Mouse (Mus musculus): ENCODE data around the gene Olfr418.
A peak's percentile ranks its signal among the peaks of the same experiment; 100 is the strongest.
"Not testable (repeated sequence)": the region's sequence is repeated elsewhere in the genome, so short reads cannot be mapped to it uniquely, and the experiment has no call there.

Olfr418 gene

GRCm38 (mm10) chr1:173265701-173266100 is at the start of gene Olfr418:
Olfr418 (plus strand) TSS chr1:173266001.
- no peak for DNase-seq

DNA sequence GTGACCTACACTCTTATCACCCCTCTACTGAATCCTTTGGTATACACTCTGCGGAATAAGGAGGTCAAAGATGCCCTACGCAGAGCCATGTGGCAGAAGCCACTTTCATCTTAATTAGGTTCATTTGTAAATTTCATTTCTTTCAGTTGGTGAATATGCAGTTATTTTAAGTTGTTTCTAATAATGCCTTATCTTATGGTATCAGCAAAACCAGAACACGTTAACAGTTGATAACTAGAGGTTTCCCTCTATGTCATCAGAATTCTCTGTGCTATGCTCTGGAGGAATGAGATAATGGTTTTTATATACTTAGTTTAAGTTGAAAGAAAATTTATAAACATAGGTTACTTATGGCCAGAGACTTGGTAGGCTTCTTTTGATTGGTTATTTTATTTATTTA is 49.3 kb upstream of the Olfr418 start:
- DNase-seq = no peak

GRCm38 (mm10) chr1:173227081-173227480 is 38.7 kb upstream of the Olfr418 start, which contains the start of gene Fcer1a:
Fcer1a (minus strand) TSS chr1:173227214.
- DNase-seq = no peak

GRCm38 (mm10) chr1:173237004-173237403 is 28.8 kb upstream of the Olfr418 start:
- not testable (repeated sequence) for DNase-seq

GRCm38 (mm10) chr1:173249888-173250287 is 15.9 kb upstream of the Olfr418 start:
- no peak for DNase-seq

GRCm38 (mm10) chr1:173277677-173278076 is 11.9 kb downstream of the Olfr418 start, which contains the start of gene Mptx2:
Mptx2 (minus strand) TSS chr1:173277777.
- DNase-seq = no peak

DNA sequence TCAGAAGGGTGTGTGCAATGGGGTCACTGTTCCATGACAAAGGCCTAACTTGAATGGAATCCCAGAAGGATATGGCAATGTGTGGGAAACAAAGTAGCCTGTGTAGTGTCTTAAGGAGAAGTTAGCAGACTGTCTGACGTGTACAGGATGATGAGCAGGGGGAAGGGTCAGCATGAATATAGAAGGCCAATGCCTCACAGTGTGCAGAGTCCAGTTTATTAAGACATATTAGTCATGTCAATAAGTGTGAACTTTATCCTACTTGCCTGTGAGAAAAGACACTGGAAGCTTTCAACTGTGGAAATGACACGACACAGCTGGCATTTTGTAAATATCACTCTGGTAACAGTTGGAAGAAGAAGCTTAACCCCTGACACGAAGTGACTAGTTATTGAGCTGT is 37.0 kb downstream of the Olfr418 start:
- not testable (repeated sequence) for DNase-seq

DNA sequence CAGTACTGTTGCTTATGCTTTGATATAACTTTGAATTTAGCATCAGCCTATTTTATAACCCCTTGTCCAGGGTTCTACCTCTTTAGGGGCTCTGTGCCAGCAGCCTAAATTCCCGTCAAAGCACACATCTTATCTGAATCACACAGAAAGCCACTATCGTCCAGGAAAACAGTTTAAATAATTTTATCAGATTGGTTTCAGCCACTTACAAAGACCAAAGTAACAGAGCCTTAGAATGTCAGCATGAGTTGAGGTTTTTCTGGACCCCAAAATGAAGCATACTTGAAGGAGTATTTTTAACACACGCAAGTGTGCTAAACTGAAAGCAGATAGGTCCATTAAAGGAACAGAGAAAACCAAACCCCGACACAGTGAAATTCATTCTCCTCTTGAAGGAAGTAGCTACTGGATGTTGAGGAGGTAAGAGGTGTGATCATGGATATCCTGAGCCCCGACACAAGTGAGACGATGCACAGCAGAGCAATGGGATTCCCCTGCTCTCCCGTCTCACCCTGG is 47.8 kb downstream of the Olfr418 start:
- DNase-seq = not testable (repeated sequence)

- no peak for DNase-seq
Measured at GRCm38 (mm10) chr1:173315725-173316124, 49.9 kb downstream of the Olfr418 start.

DNA sequence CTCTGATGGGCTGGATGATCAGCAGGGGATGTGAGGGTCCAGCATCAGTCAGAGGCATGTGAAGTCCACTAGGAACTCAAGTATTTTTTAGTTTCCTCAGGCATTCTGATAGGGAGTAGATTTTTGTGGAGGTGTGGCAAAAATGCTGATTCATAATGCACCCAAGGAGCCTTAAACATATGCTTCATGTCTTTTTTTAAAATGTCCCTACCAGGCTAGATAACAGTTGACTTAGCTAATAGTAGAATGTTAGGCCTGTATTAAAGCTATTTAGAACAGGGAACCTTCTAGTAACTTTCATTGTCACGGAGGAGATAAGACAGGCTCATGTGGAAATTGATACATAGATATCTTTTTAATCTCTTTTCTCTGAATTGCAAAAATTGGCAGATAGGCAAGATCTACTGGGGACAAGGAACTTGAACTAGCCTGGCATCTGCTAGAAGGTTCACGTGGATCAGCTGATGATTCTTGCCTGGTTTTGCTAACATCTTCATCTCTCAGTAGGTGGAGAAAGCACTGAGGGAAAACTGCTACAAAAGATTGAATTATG is 52.2 kb downstream of the Olfr418 start:
- DNase-seq = no peak

- DNase-seq = no peak
Measured at GRCm38 (mm10) chr1:173321593-173322248, 55.9 kb downstream of the Olfr418 start.

DNA sequence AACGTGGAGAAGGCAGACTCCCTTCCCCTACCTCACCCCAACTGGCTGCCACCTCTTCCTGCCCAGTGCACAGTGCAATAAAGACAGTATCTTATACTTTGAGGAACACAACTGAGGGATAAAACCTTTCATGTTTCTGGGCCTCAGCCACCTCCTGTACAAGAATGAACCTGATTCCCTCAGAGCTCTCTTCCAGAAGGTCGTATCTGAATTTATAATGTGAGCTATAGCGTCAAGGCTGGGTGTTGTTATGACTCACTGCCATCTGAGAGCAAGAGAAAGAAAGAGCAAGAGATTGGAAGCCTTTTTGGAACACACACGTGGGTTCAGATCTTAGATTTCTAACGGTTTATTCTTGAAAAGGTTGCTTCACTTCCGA is 56.4 kb downstream of the Olfr418 start:
- DNase-seq = peak; percentile 33
